Mouse (Mus musculus) heart, embryonic 13.5 days (tissue): Measurements from ENCODE around the gene Il10. TPM values are rescaled to one million over a fixed set of nuclear protein-coding genes. Genes with fewer than 3 reads are reported as not detected.

Experiments used
- ATAC-seq: fragments of 200-750 bp; cut with Nextera tagmentation; 2 replicates; pipeline ENCODE4 v1.8.0; 2017; ENCODE audit warnings: moderate TSS enrichment; ENCODE audit not compliant: insufficient number of reproducible peaks, low FRiP score, low TSS enrichment; ENCODE audit errors: extremely low read depth
- H3K27ac ChIP-seq: fragments of 300-500 bp; sonication (generic); replicated peaks from 2 replicates; pipeline ENCODE4 v1.5.1; 2015; ENCODE audit warnings: moderate library complexity, mild to moderate bottlenecking, inconsistent platforms
- H3K27me3 ChIP-seq: fragments of 300-500 bp; sonication (generic); replicated peaks from 2 replicates; pipeline ENCODE4 v1.6.1; 2015; ENCODE audit warnings: mild to moderate bottlenecking, inconsistent platforms
- H3K36me3 ChIP-seq: fragments of 300-500 bp; sonication (generic); 2 replicates; pipeline ENCODE4 v1.6.1; 2015; ENCODE audit warnings: mild to moderate bottlenecking, inconsistent platforms
- H3K4me1 ChIP-seq: fragments of 300-500 bp; sonication (generic); 2 replicates; pipeline ENCODE4 v1.6.1; 2015; ENCODE audit warnings: inconsistent platforms
- H3K4me2 ChIP-seq: fragments of 300-500 bp; sonication (generic); 2 replicates; pipeline ENCODE4 v1.6.1; 2015; ENCODE audit warnings: inconsistent platforms, mild to moderate bottlenecking, moderate library complexity
- H3K4me3 ChIP-seq: fragments of 300-500 bp; sonication (generic); 2 replicates; pipeline ENCODE4 v1.5.1; 2015; ENCODE audit warnings: moderate library complexity, mild to moderate bottlenecking, inconsistent platforms
- H3K9ac ChIP-seq: fragments of 300-500 bp; sonication (generic); 2 replicates; pipeline ENCODE4 v1.6.1; 2015; ENCODE audit warnings: inconsistent platforms, mild to moderate bottlenecking, moderate library complexity
- H3K9me3 ChIP-seq: fragments of 300-500 bp; sonication (generic); 2 replicates; pipeline ENCODE4 v1.6.1; 2016; ENCODE audit warnings: inconsistent platforms
- WGBS: fragments of 180-500 bp; shearing (Covaris S2); methylation state at CpG from one replicate; pipeline ENCODE4 v1.1.7; 2015; ENCODE audit warnings: mixed read lengths; 5-methylcytosine and 5-hydroxymethylcytosine counted together
- polyA plus RNA-seq: library from polyadenylated mRNA; unstranded; fragments of >200 nt; fragmentation: Nextera tagmentation; extraction: Ambion mirVana; gene quantifications from 2 replicates; pipeline ENCODE4 v1.2.1, GENCODE M21; 2015

Il10 gene
- polyA plus RNA-seq, 1 experiment from 2014 or later = not detected

DNA sequence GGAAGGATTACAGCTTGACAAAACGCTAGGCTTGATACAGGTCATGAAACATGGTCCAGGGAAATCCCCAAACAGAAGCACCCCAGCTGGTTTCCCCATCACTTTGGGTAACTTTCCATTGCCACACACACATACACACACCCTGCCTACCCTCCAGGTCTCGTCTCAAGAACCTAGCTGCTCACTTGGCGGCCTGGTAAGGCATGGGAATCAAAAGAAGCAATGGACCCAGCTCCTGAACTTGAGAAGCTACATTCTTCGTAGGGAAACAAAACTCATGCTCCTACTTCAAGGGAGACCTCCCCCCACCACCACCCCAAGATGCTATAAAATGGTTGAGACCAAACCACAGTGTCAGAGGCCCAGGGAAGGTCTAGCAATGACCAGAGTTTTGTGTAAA lies 19.9 kb upstream of the Il10 start:
- Histone ChIP-seq H3K4me3 (no peak overlapping the region), H3K27me3 (no peaks in the 10 kb centered on the region), H3K9ac (no peak overlapping the region), H3K4me1 (peaks cover 9% of the 10 kb centered on the region; the same call in 1 of the 2 replicates), H3K27ac (no peak overlapping the region), H3K36me3 (no peaks in the 10 kb centered on the region), H3K4me2 (no peak overlapping the region), H3K9me3 (no peaks in the 10 kb centered on the region)
- 86% methylated on average over 4 of the region's 4 CpGs for whole genome bisulfite sequencing
- no peak for ATAC-seq

DNA sequence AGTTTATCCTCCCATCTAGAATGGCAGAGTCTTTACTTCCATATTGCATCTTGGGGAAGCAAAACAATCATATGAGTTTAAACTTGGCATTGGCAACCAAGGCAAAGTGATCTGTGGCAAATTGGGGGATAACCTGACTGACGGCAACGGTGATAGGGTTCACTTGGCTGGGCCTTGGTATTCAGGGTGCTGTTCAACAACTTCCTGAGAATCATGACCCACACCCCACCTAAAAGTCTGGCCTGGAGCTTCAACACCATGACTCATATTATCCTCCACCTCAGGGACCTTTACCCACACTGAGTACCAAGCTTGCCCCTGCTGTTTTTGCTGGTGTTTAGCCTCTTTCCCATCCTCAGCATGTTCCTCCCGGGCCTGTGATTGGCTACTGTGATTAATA lies 19.3 kb upstream of the Il10 start:
- no peak overlapping the region for H3K27ac ChIP-seq
- H3K9ac ChIP-seq = no peak overlapping the region
- H3K27me3 ChIP-seq = no peaks in the 10 kb centered on the region
- 76% methylated on average over 3 of the region's 3 CpGs for WGBS
- no peaks in the 10 kb centered on the region for H3K36me3 ChIP-seq
- no peak overlapping the region for H3K4me2 ChIP-seq
- no peaks in the 10 kb centered on the region for H3K9me3 ChIP-seq
- H3K4me3 ChIP-seq = no peak overlapping the region
- ATAC-seq = no peak
- peaks cover 9% of the 10 kb centered on the region; the same call in 1 of the 2 replicates for H3K4me1 ChIP-seq

DNA sequence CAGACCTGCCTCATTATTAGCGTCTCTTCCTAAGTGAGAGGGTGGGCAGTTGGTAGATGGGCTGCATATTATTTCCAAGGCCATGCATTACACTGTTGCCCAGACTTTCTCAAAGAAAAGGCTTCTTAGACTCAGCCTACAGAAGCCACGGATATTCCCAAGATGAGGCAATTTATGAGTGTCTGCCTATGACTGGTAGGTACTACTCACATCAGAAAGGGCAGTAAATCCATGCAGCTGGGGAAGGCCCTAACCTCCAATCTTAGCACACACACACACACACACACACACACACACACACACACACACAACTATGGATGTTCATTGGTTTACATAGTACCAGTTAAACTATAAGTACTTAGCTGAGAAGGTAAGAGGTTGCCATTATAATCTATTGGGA lies 17.1 kb upstream of the Il10 start:
- 75% methylated on average over 2 of the region's 2 CpGs for WGBS
- Histone ChIP-seq H3K27ac (peak overlapping the region; percentile 74; the same call in 1 of the 2 replicates), H3K27me3 (no peaks in the 10 kb centered on the region), H3K4me1 (peaks cover 9% of the 10 kb centered on the region; the same call in 1 of the 2 replicates), H3K4me2 (no peak overlapping the region), H3K36me3 (no peaks in the 10 kb centered on the region), H3K9ac (no peak overlapping the region), H3K9me3 (no peaks in the 10 kb centered on the region), H3K4me3 (no peak overlapping the region)
- no peak for ATAC-seq

DNA sequence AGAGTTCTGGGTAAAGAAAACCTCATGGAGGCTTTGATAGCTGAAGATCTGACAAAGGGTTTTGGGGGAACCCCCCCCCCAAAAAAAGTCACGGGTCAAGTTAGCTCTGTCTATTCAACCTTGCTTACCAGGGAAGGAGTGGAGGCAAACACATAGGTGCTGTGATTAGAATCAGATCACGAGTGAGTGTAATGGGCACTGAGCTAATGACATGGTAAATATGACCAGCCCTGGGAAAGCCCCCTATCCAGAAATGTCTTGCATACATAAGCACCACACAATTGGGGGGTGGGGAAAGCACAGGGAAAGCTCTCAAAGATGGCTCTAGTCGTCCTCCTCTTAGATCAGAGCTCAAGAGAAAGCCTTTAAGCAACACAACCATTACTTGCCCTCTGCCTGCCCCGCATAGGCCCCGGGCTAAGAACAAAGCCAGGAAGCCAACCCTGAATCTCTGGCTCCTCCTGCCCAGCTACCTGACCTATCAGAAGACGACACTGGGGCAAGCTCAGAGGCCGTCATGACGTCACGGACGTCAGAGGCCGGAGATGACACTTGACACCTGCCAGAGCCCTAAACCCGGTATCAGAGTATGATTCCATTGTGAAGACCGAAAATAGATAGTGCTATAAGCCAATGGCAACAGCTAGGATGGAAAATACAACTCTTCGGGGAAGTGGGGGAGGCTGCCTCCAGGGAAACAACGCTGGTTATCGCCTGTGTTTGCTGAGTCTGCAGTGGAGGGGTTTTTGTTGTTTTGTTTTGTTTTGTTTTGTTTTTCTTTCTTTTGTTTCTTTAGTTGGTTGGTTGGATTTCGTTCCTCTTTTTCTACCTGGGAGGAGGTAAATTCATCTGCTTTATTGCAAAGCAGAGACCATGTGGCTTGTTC lies 16.4 kb upstream of the Il10 start:
- Histone ChIP-seq H3K4me3 (no peak overlapping the region), H3K27ac (peak overlapping the region; percentile 74), H3K4me2 (peak overlapping the region; percentile 33), H3K27me3 (no peaks in the 10 kb centered on the region), H3K9me3 (no peaks in the 10 kb centered on the region), H3K4me1 (peaks cover 9% of the 10 kb centered on the region; the same call in 1 of the 2 replicates), H3K9ac (no peak overlapping the region), H3K36me3 (no peaks in the 10 kb centered on the region)
- 35% methylated on average over 17 of the region's 17 CpGs for WGBS
- ATAC-seq = peak; percentile 61; the same call in 1 of the 2 replicates

DNA sequence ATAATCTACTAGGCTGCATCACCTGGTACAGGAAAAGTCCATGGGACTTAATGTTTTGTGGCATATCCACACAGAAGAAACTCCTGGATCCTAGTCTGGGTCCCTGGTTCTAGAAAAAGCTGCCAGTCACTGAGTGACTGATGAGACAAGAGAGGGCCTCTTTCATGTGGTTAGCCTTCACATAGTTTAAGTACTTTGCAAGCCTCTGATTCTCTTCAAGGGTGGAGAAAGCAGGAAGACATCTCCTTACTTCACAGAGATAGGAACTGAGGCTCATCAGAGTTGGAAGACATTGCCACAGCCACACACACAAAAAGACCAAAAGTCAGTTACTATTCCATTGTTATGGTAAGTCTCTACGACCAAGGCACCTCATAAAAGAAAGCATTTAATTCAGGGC lies 13.6 kb upstream of the Il10 start:
- Histone ChIP-seq H3K27ac (no peak overlapping the region), H3K4me2 (no peak overlapping the region), H3K4me1 (peaks cover 19% of the 10 kb centered on the region), H3K9me3 (no peaks in the 10 kb centered on the region), H3K4me3 (no peak overlapping the region), H3K9ac (no peak overlapping the region), H3K27me3 (no peaks in the 10 kb centered on the region), H3K36me3 (no peaks in the 10 kb centered on the region)
- ATAC-seq = no peak
- WGBS = 76% methylated on average over 1 of the region's 1 CpGs

DNA sequence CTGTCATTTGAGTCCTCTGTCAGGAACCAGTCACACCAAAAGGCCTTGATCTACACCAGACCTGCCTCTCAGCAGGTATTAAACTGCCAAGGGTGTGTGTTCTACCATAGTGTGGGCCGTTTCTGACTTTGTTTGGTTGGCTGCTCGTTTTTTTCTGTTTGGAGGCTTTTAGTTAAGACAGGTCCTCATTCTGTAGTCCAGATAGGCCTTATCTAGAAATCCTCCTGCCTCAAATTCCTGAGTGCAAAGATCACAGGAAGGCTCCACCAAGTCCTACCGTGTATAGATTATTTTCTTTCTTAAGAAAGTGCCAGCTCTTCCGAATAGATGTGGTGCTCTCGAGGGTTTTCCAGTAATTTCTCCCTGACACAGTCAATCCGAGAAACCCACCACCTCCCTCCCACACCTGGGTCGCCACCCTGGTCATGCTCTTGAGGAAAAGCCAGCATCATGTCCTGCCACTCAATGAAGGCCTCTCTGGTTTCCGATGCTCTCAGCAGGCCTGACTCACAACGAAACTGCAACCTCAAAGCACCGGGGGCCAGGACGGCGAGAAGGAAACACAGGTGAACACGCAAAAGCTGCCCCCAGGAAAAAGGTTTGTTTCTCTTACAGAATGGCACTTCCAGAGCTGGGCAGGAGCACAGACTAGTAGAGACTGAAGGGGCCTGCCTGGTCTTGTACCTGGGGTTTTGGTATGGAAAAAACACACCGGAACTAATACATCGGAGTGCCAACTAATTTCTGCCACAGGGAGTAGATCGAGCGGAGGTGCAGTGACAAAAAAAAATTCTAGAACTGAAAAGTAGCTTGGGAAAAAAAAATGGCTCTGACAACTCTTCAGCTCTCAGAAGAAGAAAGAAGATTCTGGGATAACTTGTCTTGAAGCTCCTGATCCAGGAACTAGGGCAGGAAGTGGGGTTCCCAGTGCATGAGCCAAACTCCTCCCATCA lies 9.2 kb upstream of the Il10 start:
- H3K4me3 ChIP-seq = no peak overlapping the region
- H3K27ac ChIP-seq = no peak overlapping the region
- H3K4me1 ChIP-seq = peaks cover 10% of the 10 kb centered on the region
- no peak overlapping the region for H3K4me2 ChIP-seq
- WGBS = 52% methylated on average over 17 of the region's 17 CpGs
- no peaks in the 10 kb centered on the region for H3K36me3 ChIP-seq
- no peak for ATAC-seq
- H3K9ac ChIP-seq = no peak overlapping the region
- no peaks in the 10 kb centered on the region for H3K27me3 ChIP-seq
- H3K9me3 ChIP-seq = no peaks in the 10 kb centered on the region

DNA sequence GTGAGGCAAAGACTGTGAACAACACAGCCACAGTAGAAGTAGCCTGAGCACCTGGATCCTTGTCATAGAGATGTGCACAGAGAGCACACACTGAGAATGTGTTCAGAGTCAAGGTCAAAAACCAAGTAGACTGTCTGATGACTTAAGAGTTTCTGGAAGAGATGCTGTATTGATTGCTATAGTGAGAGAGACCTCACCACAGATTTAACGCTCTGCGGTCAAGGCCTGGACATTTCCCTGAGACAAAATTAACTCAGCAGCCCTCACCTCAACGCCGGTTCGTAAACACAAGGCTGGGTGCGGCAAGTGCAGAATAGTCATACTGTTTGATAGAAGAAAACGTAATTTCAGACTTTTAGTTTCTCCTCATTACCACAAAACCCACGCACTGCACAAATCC lies 7.2 kb upstream of the Il10 start:
- 81% methylated on average over 8 of the region's 8 CpGs for WGBS
- ATAC-seq = no peak
- no peaks in the 10 kb centered on the region for H3K9me3 ChIP-seq
- no peak overlapping the region for H3K9ac ChIP-seq
- H3K4me2 ChIP-seq = no peak overlapping the region
- H3K36me3 ChIP-seq = no peaks in the 10 kb centered on the region
- H3K4me3 ChIP-seq = no peak overlapping the region
- H3K27me3 ChIP-seq = no peaks in the 10 kb centered on the region
- H3K4me1 ChIP-seq = peaks cover 10% of the 10 kb centered on the region
- no peak overlapping the region for H3K27ac ChIP-seq

DNA sequence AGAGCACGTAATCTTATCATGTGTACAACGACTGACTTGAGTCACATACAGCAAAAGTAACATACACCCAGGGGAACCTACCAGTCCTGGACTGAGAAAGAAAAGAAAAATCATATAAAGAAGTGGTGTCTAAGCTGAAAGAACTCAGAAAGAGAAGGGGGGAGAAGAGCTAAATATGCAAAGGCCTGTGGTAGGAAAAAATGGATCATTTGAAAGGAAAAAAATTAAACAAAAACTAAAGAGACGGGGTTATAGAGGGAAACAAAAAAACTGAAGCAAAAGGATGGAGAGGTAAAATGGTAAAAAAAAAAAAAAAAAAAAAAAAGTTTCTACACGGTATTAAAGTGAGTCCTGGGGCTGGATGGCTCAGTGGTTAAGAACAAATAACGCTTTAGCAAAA lies 5.7 kb upstream of the Il10 start:
- no peak for ATAC-seq
- 85% methylated on average over 5 of the region's 5 CpGs for WGBS
- no peaks in the 10 kb centered on the region for H3K9me3 ChIP-seq
- H3K27ac ChIP-seq = no peak overlapping the region
- no peak overlapping the region for H3K9ac ChIP-seq
- peaks cover 10% of the 10 kb centered on the region for H3K4me1 ChIP-seq
- H3K36me3 ChIP-seq = no peaks in the 10 kb centered on the region
- H3K4me3 ChIP-seq = no peak overlapping the region
- H3K4me2 ChIP-seq = no peak overlapping the region
- 0 out of 2 replicates have a peak, but pooled peaks cover 3% of the 10 kb centered on the region for H3K27me3 ChIP-seq

DNA sequence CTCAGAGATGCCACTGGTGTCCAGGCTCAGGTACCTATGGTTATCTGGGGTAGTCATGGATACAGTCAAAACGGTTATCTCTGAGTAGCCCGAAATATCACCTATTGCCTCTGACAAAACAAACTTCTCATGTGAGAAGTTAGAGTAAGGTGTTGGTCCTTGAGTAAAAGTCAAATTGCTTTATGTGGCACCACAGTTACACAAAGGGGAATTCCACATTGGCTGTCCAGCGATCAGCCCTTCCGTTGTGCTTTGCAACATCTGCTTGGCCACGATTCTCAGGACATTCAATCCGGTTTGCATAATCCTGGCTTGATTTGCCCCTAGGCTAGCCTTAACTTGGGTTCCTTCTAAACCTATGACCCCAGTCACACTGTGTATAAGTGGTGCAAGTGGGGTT lies 4.4 kb upstream of the Il10 start:
- Histone ChIP-seq H3K9ac (no peak overlapping the region), H3K4me1 (peaks cover 5% of the 10 kb centered on the region), H3K27me3 (peaks cover 14% of the 10 kb centered on the region; the same call in 1 of the 2 replicates), H3K4me2 (no peak overlapping the region), H3K27ac (no peak overlapping the region), H3K9me3 (no peaks in the 10 kb centered on the region), H3K4me3 (no peak overlapping the region), H3K36me3 (no peaks in the 10 kb centered on the region)
- 71% methylated on average over 6 of the region's 6 CpGs for WGBS
- no peak for ATAC-seq

DNA sequence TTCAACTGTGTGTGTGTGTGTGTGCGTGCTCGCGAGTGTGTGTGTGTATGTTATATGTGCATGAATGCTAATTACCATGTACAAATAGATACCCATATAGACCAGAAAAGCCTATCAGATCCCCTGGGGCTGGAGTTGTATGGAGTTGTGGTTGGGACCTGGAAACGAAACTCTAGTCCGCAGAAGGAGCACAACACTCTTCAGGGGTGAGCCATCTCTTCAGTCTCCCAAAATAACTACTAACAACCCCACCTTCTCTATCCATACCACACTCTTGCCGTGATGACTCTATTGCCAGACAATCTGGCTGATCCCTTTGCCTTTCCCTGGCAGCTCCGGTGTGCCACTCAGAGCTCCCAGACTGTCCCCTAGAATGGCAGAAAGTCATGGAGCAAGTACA lies 3.8 kb upstream of the Il10 start:
- Histone ChIP-seq H3K27ac (no peak overlapping the region), H3K9me3 (no peaks in the 10 kb centered on the region), H3K9ac (no peak overlapping the region), H3K36me3 (no peaks in the 10 kb centered on the region), H3K4me1 (no peaks in the 10 kb centered on the region; the same call in 1 of the 2 replicates), H3K4me2 (no peak overlapping the region), H3K4me3 (no peak overlapping the region), H3K27me3 (peaks cover 14% of the 10 kb centered on the region; the same call in 1 of the 2 replicates)
- ATAC-seq = no peak
- WGBS = 79% methylated on average over 7 of the region's 7 CpGs
